Mouse (Mus musculus) intestine, postnatal 0 days (tissue): ENCODE results near the gene Ywhab. TPM values are rescaled to one million over a fixed set of nuclear protein-coding genes. Genes with fewer than 3 reads are reported as not detected.

Source experiments
- ATAC-seq: fragments of 200-750 bp; cut with Nextera tagmentation; 2 replicates; pipeline ENCODE4 v1.8.0; 2017; ENCODE audit warnings: mild to moderate bottlenecking, moderate TSS enrichment, moderate library complexity
- H3K27ac ChIP-seq: fragments of 300-500 bp; sonication (generic); 2 replicates; pipeline ENCODE4 v1.5.1; 2014; ENCODE audit warnings: mild to moderate bottlenecking, low read depth, low read length, moderate library complexity
- H3K27me3 ChIP-seq: fragments of 300-500 bp; sonication (generic); replicated peaks from 2 replicates; pipeline ENCODE4 v1.6.1; 2014; ENCODE audit warnings: low read length, mixed read lengths; ENCODE audit not compliant: control insufficient read depth, insufficient read depth
- H3K36me3 ChIP-seq: fragments of 300-500 bp; sonication (generic); 2 replicates; pipeline ENCODE4 v1.6.1; 2014; ENCODE audit warnings: mild to moderate bottlenecking, moderate library complexity; ENCODE audit not compliant: control insufficient read depth, insufficient read depth
- H3K4me1 ChIP-seq: fragments of 300-500 bp; sonication (generic); replicated peaks from 2 replicates; pipeline ENCODE4 v1.6.1; 2014; ENCODE audit warnings: antibody characterized with exemption, low read length, mixed read lengths; ENCODE audit not compliant: control insufficient read depth, insufficient read depth
- H3K4me2 ChIP-seq: fragments of 300-500 bp; sonication (generic); replicated peaks from 2 replicates; pipeline ENCODE4 v1.6.1; 2014; ENCODE audit warnings: low read depth, mild to moderate bottlenecking, moderate library complexity
- H3K4me3 ChIP-seq: fragments of 300-500 bp; sonication (generic); 2 replicates; pipeline ENCODE4 v1.5.1; 2014; ENCODE audit warnings: low read depth, low read length
- H3K9ac ChIP-seq: fragments of 300-500 bp; sonication (generic); 2 replicates; pipeline ENCODE4 v1.6.1; 2014; ENCODE audit warnings: mild to moderate bottlenecking, low read depth, low read length
- H3K9me3 ChIP-seq: fragments of 300-500 bp; sonication (generic); 2 replicates; pipeline ENCODE4 v1.6.1; 2016; ENCODE audit warnings: mixed run types; ENCODE audit not compliant: control insufficient read depth
- CTCF ChIP-seq: sonication (generic); IDR thresholded peaks from 2 replicates; pipeline ENCODE4 v1.5.1; 2016; ENCODE audit warnings: low read depth, mild to moderate bottlenecking, control low read depth, antibody characterized with exemption, moderate library complexity
- WGBS: fragments of 180-500 bp; shearing (Covaris S2); extraction: QIAGEN DNeasy Blood & Tissue Kit; methylation state at CpG from one replicate; pipeline ENCODE4 v1.1.7; 2014; 5-methylcytosine and 5-hydroxymethylcytosine counted together
- polyA plus RNA-seq: library from polyadenylated mRNA; unstranded; fragments of >200 nt; fragmentation: Nextera tagmentation; extraction: Ambion mirVana; gene quantifications from 2 replicates; pipeline ENCODE4 v1.2.1, GENCODE M21; 2015

The Ywhab gene
- polyA plus RNA-seq, 1 experiment from 2014 or later = 180 TPM

DNA sequence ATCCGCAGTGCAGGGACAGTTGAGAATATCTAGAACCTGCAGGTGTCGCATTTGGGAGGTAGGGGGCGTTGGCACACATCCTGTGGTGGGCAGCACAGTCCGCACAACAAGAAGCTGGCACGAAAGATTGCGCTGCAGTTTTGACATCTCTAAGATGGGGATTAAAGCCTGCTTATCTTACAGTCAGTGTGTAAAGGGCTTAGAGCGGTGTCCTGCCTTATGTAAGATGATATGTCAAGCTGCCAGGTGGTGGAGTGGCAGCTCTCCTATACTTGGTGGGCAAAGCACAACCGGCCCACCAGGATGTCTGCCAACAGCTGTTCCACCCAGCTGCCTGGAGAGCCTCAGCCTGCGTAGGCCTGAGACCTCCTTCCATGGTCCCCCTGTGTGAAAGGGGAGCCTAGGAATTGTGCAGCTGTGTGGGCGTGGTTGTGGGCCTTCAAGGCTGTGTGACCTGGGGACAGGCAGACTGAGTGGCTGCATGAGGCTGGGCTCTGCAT, 41.8 kb downstream of the Ywhab start:
- no peak overlapping the region for H3K27ac ChIP-seq
- peak; percentile 32; the same call in 1 of the 2 replicates for TF ChIP-seq CTCF
- H3K27me3 ChIP-seq = no peaks in the 10 kb centered on the region
- H3K36me3 ChIP-seq = no peaks in the 10 kb centered on the region
- no peaks in the 10 kb centered on the region for H3K9me3 ChIP-seq
- WGBS = 47% methylated on average over 10 of the region's 10 CpGs
- no peak overlapping the region for H3K4me3 ChIP-seq
- no peak overlapping the region for H3K9ac ChIP-seq
- H3K4me1 ChIP-seq = no peaks in the 10 kb centered on the region
- no peak for ATAC-seq
- H3K4me2 ChIP-seq = no peak overlapping the region

- H3K27ac ChIP-seq = no peak overlapping the region
- no peak for ATAC-seq
- H3K4me3 ChIP-seq = no peak overlapping the region
- H3K4me1 ChIP-seq = no peaks in the 10 kb centered on the region
- H3K9ac ChIP-seq = no peak overlapping the region
- H3K4me2 ChIP-seq = no peak overlapping the region
- TF ChIP-seq CTCF = no peak
- H3K9me3 ChIP-seq = no peaks in the 10 kb centered on the region
- no peaks in the 10 kb centered on the region for H3K36me3 ChIP-seq
- H3K27me3 ChIP-seq = no peaks in the 10 kb centered on the region
- 92% methylated on average over 1 of the region's 1 CpGs for WGBS
These were observed 43.8 kb downstream of the Ywhab start for GRCm38 (mm10) chr2:164038407-164039028.

DNA sequence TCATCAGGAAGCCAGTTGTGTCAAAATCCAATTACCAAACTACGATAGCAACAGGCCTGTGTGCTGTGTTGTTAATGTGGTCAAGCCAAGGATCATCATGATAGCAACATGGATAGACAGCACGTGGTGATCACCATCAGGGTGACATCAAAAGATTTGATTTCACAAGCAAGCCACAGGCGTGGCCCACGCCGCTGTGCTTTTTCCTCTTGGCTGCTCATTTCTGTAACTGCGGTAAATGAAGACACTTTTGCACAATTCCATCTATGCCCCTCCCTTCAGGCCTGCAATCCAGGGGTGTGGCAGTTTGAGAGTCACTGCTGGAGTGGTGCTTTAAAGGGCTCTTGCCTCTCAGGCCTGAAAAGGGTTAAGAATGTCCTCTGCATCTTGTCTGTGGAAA, 46.2 kb downstream of the Ywhab start:
- H3K27ac ChIP-seq = no peak overlapping the region
- no peak overlapping the region for H3K9ac ChIP-seq
- 55% methylated on average over 6 of the region's 6 CpGs for WGBS
- H3K4me2 ChIP-seq = no peak overlapping the region
- no peaks in the 10 kb centered on the region for H3K9me3 ChIP-seq
- TF ChIP-seq CTCF = no peak
- ATAC-seq = no peak
- H3K4me1 ChIP-seq = no peaks in the 10 kb centered on the region
- no peak overlapping the region for H3K4me3 ChIP-seq
- no peaks in the 10 kb centered on the region for H3K36me3 ChIP-seq
- no peaks in the 10 kb centered on the region for H3K27me3 ChIP-seq

DNA sequence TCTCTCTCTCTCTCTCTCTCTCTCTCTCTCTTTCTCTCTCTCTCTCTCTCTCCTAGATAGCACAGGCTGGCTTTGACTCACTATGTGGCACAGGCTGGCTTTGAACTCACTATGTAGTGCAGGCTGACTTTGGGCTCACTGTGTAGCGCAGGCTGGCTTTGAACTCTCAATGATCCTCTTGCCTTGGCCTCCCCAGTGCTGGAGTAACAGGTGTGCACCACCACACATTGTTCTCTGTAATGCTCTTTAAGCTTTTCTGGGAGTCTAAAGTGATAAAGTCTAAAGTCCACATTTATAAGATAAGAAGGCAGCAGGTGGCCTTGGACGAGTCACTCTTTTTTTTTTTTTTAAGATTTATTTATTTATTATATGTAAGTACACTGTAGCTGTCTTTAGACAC, 46.8 kb downstream of the Ywhab start:
- TF ChIP-seq CTCF = no peak
- H3K4me3 ChIP-seq = no peak overlapping the region
- H3K9ac ChIP-seq = no peak overlapping the region
- H3K4me2 ChIP-seq = no peak overlapping the region
- H3K27me3 ChIP-seq = no peaks in the 10 kb centered on the region
- no peak overlapping the region for H3K27ac ChIP-seq
- ATAC-seq = peak; percentile 69
- 51% methylated on average over 2 of the region's 2 CpGs for WGBS
- no peaks in the 10 kb centered on the region for H3K4me1 ChIP-seq
- H3K36me3 ChIP-seq = no peaks in the 10 kb centered on the region
- no peaks in the 10 kb centered on the region for H3K9me3 ChIP-seq

DNA sequence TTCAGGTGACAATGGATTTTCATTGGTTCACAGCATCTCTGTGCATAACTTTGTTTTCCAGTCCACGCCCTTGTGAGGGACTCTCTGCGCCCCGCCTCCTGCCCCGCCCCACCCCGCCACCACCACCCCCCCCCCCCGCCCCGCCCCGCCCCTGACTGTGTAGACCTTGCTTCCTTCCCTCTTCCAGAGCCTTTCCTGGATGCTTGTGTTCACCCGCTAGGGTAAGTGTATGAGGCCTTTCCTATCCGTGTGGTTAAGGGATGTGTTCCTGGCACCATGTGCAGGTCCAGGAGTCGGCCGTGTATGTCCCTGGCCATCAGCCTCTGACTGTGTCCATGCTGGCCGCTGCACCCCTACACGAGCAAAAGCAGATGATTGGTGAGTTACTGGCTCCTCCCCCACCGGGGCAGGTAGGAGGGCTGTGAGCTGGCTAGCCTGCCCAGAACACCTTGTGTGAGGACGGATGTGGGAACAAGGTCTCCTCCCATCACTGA, 52.5 kb downstream of the Ywhab start:
- peak; percentile 87 for ATAC-seq

GRCm38 (mm10) chr2:164053767-164054166, 59.0 kb downstream of the Ywhab start:
- Histone ChIP-seq H3K36me3 (peaks cover 60% of the 10 kb centered on the region), H3K9me3 (no peaks in the 10 kb centered on the region), H3K4me2 (no peak overlapping the region), H3K4me1 (no peaks in the 10 kb centered on the region), H3K4me3 (no peak overlapping the region), H3K27me3 (no peaks in the 10 kb centered on the region), H3K9ac (no peak overlapping the region), H3K27ac (no peak overlapping the region)
- ATAC-seq = no peak
- WGBS = 88% methylated on average over 8 of the region's 8 CpGs
- TF ChIP-seq CTCF = no peak

More for the DNA sequence above, 52.5 kb downstream of the Ywhab start:
- Histone ChIP-seq H3K27ac (no peak overlapping the region), H3K9ac (no peak overlapping the region), H3K9me3 (no peaks in the 10 kb centered on the region), H3K4me3 (peak overlapping the region; percentile 18; the same call in 1 of the 2 replicates), H3K27me3 (no peaks in the 10 kb centered on the region), H3K4me1 (no peaks in the 10 kb centered on the region), H3K36me3 (peaks cover 3% of the 10 kb centered on the region; the same call in 1 of the 2 replicates), H3K4me2 (peak overlapping the region; percentile 67)
- no peak for TF ChIP-seq CTCF
- under 1% methylated on average over 11 of the region's 16 CpGs for WGBS
